Mouse (Mus musculus): Measurements from ENCODE around the gene Reep6.

Gene Reep6

GRCm38 (mm10) chr10:80331636-80332524 lies 2.1 kb downstream of the Reep6 start:
- ChIA-PET CTCF (interaction anchor here in 2 of 4 experiments (0.5 to 1.0 kb wide), 3 partner anchors 19 to 157 kb away, joined by 3 to 7 read pairs (median 4); no protein-coding TSS in a partner anchor), POLR2A (interaction anchor here in 2 of 4 experiments (1.1 to 3.9 kb wide), 4 partner anchors 10 to 40 kb away, joined by 3 to 60 read pairs (median 16); partner anchors contain the start of gene Rps15 (in 1 of the 2))

DNA sequence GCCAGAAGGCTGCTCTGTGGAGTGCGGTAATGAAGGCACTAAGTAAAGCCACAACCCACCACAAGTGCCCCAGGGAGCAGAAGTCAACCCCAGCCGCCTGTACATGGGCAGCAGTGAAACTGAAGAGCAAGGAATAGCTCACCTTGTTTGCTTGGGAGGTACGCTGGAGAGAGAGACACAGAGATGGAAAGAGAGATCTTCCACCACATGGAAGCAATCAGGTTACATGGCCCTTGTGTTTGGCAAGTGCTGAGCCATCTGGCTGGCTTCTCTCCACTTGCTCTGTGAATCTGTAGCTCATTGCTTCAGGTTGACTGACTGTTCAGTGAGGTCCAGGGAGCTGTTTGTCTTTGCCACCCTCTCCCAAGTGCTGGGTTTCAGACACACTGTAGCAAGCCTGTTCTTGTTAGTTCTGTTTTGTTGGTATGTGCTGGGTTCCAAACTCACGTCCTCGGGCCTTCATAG lies 2.8 kb downstream of the Reep6 start:
- ChIA-PET CTCF (interaction anchor here in 2 of 4 experiments (0.5 to 1.0 kb wide), 3 partner anchors 18 to 158 kb away, joined by 3 to 7 read pairs (median 4); no protein-coding TSS in a partner anchor), POLR2A (interaction anchor here in 1 of 4 experiments (1.1 kb wide), 1 partner anchor 10 kb away, joined by 3 read pairs; no protein-coding TSS in a partner anchor)

DNA sequence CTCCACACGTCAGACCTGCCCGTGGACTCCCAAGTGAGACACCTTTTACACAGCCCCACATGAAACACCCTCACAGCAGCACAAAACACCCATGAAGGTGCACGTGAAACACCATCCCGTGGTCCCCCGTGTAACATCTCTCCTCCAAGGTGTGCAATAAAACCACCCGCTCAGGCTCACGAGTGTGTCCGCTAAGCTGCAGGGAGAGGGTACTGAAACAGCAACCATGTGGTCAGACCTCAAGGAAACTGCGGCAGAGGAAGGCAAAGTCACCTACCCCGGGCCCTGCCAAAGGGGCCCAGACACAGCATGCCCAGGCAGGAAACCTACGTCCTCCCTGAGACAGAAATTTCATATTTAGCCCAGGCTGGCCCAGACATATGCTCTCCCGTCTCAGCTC lies 6.5 kb downstream of the Reep6 start:
- CTCF ChIA-PET: interaction anchor here in 2 of 4 experiments (0.6 to 2.5 kb wide), 4 partner anchors 14 to 816 kb away, joined by 3 to 13 read pairs (median 5); no protein-coding TSS in a partner anchor
- POLR2A ChIA-PET: interaction anchor here in 3 of 4 experiments (0.6 to 1.9 kb wide), 7 partner anchors 10 to 44 kb away, joined by 3 to 9 read pairs (median 4); partner anchors contain the start of gene Rps15 (in 1 of the 3)

DNA sequence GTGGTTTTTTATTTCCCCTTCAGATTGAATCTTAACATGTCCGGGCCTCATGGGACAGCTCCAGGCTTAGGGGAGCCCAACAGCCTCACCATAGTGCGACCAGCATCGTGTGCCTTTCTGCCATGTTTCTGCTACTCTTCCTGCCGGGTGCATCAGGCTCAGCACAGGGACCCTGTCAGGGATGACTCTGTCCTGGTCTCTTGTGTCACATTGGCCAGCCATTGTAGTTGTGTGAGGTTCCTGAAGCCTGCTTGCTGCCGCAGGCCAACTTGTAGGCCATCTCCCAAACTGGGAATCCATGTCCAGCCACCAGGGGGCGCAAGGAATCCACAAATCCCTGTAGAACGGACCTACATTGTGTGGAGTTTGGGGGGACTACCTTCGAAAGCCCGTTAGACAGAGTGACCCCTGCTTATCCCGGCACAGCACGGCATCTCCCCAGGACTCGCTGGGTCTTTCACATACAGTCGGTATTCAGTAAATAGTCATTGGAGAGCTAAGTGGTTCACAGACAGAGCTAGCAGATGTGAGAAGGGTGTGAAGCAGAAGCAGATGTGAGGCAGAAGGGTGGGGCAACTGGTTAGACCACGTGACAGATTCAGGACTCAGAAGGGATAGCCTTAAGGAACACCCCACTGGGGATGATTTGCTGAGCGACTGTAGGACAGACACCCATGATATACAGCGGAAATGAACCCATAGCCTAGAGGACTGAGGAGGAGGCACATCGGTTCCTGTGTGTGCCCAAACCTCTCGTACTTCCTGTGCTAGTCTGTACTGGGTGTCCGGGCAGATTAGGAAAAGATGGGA lies 10.4 kb downstream of the Reep6 start:
- POLR2A ChIA-PET: interaction anchor here (0.5 to 5.2 kb wide), 21 partner anchors 10 to 390 kb away, joined by 3 to 60 read pairs (median 5); partner anchors contain the start of genes Pcsk4 (in 2 of the 4), Reep6 (in 2 of the 4), Rps15 (in 2 of the 4) and Apc2 (in 1 of the 4)
- CTCF ChIA-PET: interaction anchor here (0.6 to 5.3 kb wide), 38 partner anchors 8 to 356 kb away, joined by 3 to 30 read pairs (median 4); partner anchors contain the start of genes Pcsk4 (in 3 of the 4), Reep6 (in 3 of the 4), Adamtsl5 (in 2 of the 4) and Atp8b3 (in 1 of the 4)

GRCm38 (mm10) chr10:80341026-80341425 lies 11.3 kb downstream of the Reep6 start:
- ChIA-PET CTCF (interaction anchor here in 3 of 4 experiments (0.7 to 5.3 kb wide), 17 partner anchors 9 to 337 kb away, joined by 3 to 30 read pairs (median 6); partner anchors contain the start of genes Pcsk4 (in 1 of the 3) and Reep6 (in 1 of the 3)), POLR2A (interaction anchor here in 3 of 4 experiments (0.8 to 5.2 kb wide), 15 partner anchors 9 to 48 kb away, joined by 3 to 60 read pairs (median 6); partner anchors contain the start of genes Pcsk4 (in 2 of the 3), Reep6 (in 2 of the 3), Rps15 (in 2 of the 3) and Apc2 (in 1 of the 3))

GRCm38 (mm10) chr10:80341491-80342304 lies 11.9 kb downstream of the Reep6 start:
- POLR2A ChIA-PET: interaction anchor here (0.6 to 5.2 kb wide), 25 partner anchors 9 to 382 kb away, joined by 3 to 60 read pairs (median 7); partner anchors contain the start of genes Reep6 (in 3 of the 4), Rps15 (in 3 of the 4), Pcsk4 (in 2 of the 4) and Apc2 (in 1 of the 4)
- CTCF ChIA-PET: interaction anchor here in 3 of 4 experiments (0.7 to 5.3 kb wide), 13 partner anchors 9 to 168 kb away, joined by 3 to 30 read pairs (median 16); partner anchors contain the start of genes Pcsk4 (in 1 of the 3) and Reep6 (in 1 of the 3)

DNA sequence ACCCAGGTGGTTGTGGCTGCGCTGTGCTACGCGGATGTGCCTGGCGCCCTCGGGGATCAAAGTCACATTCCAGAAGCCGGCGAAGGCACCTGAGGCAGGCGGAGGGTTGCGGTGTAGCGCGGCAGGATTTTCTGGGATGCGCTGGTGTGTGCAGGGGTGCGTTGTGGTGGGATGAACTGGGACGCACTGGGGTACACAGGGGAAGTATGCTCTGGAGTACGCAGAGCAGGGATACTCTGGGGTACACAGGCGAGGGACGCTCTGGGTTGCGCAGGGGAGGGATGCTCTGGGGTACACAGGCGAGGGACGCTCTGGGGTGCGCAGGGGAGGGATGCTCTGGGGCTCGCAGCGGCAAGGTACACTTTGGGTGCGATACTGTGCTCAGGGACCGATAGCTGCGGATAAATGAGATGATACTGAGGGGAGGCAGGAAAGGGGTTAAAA lies 12.6 kb downstream of the Reep6 start:
- ChIA-PET POLR2A (interaction anchor here (0.8 to 5.2 kb wide), 31 partner anchors 8 to 383 kb away, joined by 3 to 60 read pairs (median 5); partner anchors contain the start of genes Rps15 (in 4 of the 4), Reep6 (in 3 of the 4), Pcsk4 (in 2 of the 4) and Wdr18 (in 2 of the 4)), CTCF (interaction anchor here (0.7 to 5.3 kb wide), 13 partner anchors 8 to 167 kb away, joined by 3 to 27 read pairs (median 6); partner anchors contain the start of genes Efna2 (in 1 of the 4), Pcsk4 (in 1 of the 4), Reep6 (in 1 of the 4) and Rps15 (in 1 of the 4))

DNA sequence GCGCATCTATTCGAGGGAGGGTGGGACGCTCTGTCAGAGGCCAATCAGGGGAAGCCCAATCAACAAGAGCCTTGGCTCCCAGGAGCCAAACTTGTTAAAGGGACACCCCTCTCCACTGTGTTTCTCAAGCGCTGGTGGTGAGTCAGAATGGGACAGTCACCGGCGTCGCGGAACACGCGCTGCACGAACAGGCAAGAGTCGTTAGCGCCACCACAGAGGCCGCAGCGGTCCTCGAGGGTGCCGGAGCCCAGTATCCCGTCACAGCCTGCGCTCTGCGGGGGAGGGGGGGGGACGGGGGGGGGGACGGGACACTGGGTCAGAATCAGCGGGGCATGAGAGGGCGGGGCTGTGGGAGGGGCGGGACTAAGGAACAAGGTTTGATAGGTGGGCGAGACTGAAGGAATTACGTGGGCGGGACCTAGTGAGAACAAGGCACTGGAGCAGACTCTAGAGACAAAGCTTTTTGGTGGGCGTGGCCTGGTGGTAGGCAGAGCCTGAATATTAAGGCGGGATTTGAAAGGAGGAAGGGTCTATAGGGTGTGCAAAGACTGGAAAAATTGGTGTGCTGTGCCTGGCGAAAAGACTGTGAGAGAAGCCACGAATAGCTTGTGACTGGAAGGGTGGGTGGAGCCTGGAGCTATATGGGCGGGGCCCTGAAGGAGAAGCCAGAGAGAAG lies 13.1 kb downstream of the Reep6 start:
- CTCF ChIA-PET: interaction anchor here (0.7 to 5.3 kb wide), 28 partner anchors 9 to 538 kb away, joined by 3 to 27 read pairs (median 4); partner anchors contain the start of genes Pcsk4 (in 2 of the 4), Reep6 (in 2 of the 4), Apc2 (in 1 of the 4) and Atp8b3 (in 1 of the 4)
- POLR2A ChIA-PET: interaction anchor here (0.6 to 5.2 kb wide), 49 partner anchors 7 to 953 kb away, joined by 3 to 60 read pairs (median 4); partner anchors contain the start of genes Rps15 (in 4 of the 4), Pcsk4 (in 2 of the 4), Plk5 (in 2 of the 4) and Reep6 (in 2 of the 4)

GRCm38 (mm10) chr10:80343425-80343895 lies 13.7 kb downstream of the Reep6 start:
- ChIA-PET POLR2A (interaction anchor here in 3 of 4 experiments (0.6 to 5.2 kb wide), 44 partner anchors 8 to 953 kb away, joined by 3 to 60 read pairs (median 4); partner anchors contain the start of genes Pcsk4 (in 2 of the 3), Plk5 (in 2 of the 3), Reep6 (in 2 of the 3) and Rps15 (in 2 of the 3)), CTCF (interaction anchor here (0.6 to 5.3 kb wide), 29 partner anchors 8 to 538 kb away, joined by 3 to 27 read pairs (median 4); partner anchors contain the start of genes Pcsk4 (in 2 of the 4), Reep6 (in 2 of the 4), Apc2 (in 1 of the 4) and Atp8b3 (in 1 of the 4))

DNA sequence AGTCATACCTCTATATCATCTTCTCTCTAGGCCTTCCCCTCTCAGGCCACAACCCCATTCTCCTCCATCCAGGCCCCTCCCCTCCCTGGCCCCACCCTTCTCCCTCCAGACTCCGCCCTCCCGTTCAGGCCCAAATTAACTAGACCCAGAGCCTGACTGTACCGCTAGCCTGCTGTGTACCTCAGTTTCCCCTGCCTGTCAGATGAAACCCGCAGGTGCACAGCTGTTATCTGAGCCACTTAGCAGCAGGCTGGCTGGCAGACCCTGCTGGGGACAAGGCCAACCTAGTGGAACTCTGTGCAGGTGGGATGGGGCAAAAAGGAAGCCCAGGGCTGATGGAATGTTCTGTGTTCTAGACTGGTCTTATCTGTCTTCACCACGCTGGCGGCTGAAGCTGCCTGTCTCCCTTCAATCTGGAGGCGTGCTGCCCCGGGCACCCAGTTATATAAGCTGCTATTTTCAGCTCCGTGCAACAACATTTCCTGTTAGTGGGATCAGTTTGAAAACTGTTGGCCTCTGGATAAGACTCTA lies 14.4 kb downstream of the Reep6 start:
- CTCF ChIA-PET: interaction anchor here in 3 of 4 experiments (0.6 to 5.3 kb wide), 8 partner anchors 30 to 332 kb away, joined by 3 to 27 read pairs (median 4); partner anchors contain the start of genes Apc2 (in 1 of the 3), Atp8b3 (in 1 of the 3) and Rps15 (in 1 of the 3)
- POLR2A ChIA-PET: interaction anchor here (0.6 to 5.2 kb wide), 23 partner anchors 9 to 332 kb away, joined by 3 to 60 read pairs (median 6); partner anchors contain the start of genes Pcsk4 (in 2 of the 4), Plk5 (in 2 of the 4), Rps15 (in 2 of the 4) and 1600002K03Rik (in 1 of the 4)

GRCm38 (mm10) chr10:80345122-80345521 lies 15.4 kb downstream of the Reep6 start:
- POLR2A ChIA-PET: interaction anchor here in 3 of 4 experiments (0.6 to 3.7 kb wide), 17 partner anchors 8 to 177 kb away, joined by 3 to 25 read pairs (median 5); partner anchors contain the start of genes Pcsk4 (in 2 of the 3), Rps15 (in 2 of the 3), Apc2 (in 1 of the 3) and Plk5 (in 1 of the 3)
- CTCF ChIA-PET: interaction anchor here (0.5 to 1.4 kb wide), 12 partner anchors 26 to 559 kb away, joined by 3 to 14 read pairs (median 4); partner anchors contain the start of gene Rps15 (in 1 of the 4)

DNA sequence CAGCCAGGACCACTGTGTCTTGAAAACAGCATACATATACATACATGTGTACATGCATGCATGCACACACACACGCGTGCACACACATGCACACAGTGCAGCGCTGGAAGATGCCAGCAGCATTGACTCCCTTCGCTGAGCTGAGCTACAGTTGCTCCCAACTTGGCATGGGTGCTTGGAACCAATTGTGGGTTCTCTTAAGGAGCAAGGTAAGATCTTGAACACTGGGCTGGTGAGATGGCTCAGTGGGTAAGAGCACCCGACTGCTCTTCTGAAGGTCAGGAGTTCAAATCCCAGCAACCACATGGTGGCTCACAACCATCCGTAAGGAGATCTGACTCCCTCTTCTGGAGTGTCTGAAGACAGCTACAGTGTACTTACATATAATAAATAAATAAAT lies 16.2 kb downstream of the Reep6 start:
- POLR2A ChIA-PET: interaction anchor here in 3 of 4 experiments (0.9 to 3.7 kb wide), 11 partner anchors 9 to 178 kb away, joined by 3 to 25 read pairs (median 5); partner anchors contain the start of genes Rps15 (in 2 of the 3), Apc2 (in 1 of the 3), Mum1 (in 1 of the 3) and Pcsk4 (in 1 of the 3)
- CTCF ChIA-PET: interaction anchor here in 3 of 4 experiments (0.6 to 1.6 kb wide), 10 partner anchors 28 to 171 kb away, joined by 3 to 11 read pairs (median 4); partner anchors contain the start of gene Apc2 (in 1 of the 3)

GRCm38 (mm10) chr10:80347514-80347967 lies 17.8 kb downstream of the Reep6 start:
- ChIA-PET CTCF (interaction anchor here in 3 of 4 experiments (0.7 to 1.6 kb wide), 4 partner anchors 26 to 43 kb away, joined by 3 to 6 read pairs (median 5); no protein-coding TSS in a partner anchor), POLR2A (interaction anchor here in 2 of 4 experiments (1.2 kb wide), 2 partner anchors 50 to 179 kb away, joined by 3 to 4 read pairs; no protein-coding TSS in a partner anchor)

All from embryonic stem cell, embryonic (primary cell).